Mouse (Mus musculus): ENCODE data around the gene Ube2g1.

DNA sequence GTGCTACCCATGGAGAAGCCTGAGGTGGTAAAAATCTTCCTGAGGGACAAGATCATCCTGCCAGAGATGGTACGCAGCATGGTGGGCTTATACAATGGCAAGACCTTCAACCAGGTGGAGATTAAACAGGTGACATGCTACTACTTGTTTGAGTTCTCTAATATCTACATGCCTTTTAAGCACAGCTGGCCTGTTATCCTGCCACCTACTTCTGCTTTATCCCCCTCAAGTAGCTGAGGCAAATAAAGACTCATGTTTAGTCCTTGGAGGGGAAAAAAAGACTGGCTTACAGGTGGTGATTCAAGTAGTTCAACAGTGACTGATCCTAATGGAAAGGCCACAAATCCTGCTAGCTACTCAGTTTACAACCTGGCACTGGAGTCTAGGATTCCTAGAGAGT is 11.4 kb downstream of the Ube2g1 start:
- TF ChIP-seq CTCF (IDR thresholded peaks at IDR 0.05; ENCODE audit: extremely low read depth, insufficient read depth, low read length), result no peak
- TF ChIP-seq POLR2A (IDR thresholded peaks at IDR 0.05; ENCODE audit: extremely low read depth, insufficient read depth, low read length), result no peak
